Mouse (Mus musculus) forebrain, embryonic 16.5 days (tissue): ENCODE data around the gene Med10. TPM values are rescaled to one million over a fixed set of nuclear protein-coding genes. Genes with fewer than 3 reads are reported as not detected.
A peak's percentile ranks its signal among the peaks of the same experiment; 100 is the strongest.

ENCODE experiments used
- ATAC-seq: fragments of 200-750 bp; cut with Nextera tagmentation; 2 replicates; pipeline ENCODE4 v1.8.0; 2017; ENCODE audit warnings: mild to moderate bottlenecking, moderate library complexity
- H3K27ac ChIP-seq: fragments of 300-500 bp; sonication (generic); 2 replicates; pipeline ENCODE4 v1.5.1; 2014; ENCODE audit warnings: low read length, control low read depth
- H3K27me3 ChIP-seq: fragments of 300-500 bp; sonication (generic); replicated peaks from 2 replicates; pipeline ENCODE4 v1.6.1; 2014; ENCODE audit warnings: low read length; ENCODE audit not compliant: control insufficient read depth, insufficient read depth
- H3K36me3 ChIP-seq: fragments of 300-500 bp; sonication (generic); 2 replicates; pipeline ENCODE4 v1.6.1; 2014; ENCODE audit not compliant: control insufficient read depth, insufficient read depth
- H3K4me1 ChIP-seq: fragments of 300-500 bp; sonication (generic); replicated peaks from 2 replicates; pipeline ENCODE4 v1.6.1; 2014; ENCODE audit warnings: low read length; ENCODE audit not compliant: control insufficient read depth, insufficient read depth
- H3K4me2 ChIP-seq: fragments of 300-500 bp; sonication (generic); 2 replicates; pipeline ENCODE4 v1.6.1; 2014; ENCODE audit warnings: mild to moderate bottlenecking, low read length, control low read depth
- H3K4me3 ChIP-seq: fragments of 300-500 bp; sonication (generic); replicated peaks from 2 replicates; pipeline ENCODE4 v1.5.1; 2014; ENCODE audit warnings: mild to moderate bottlenecking, low read length, control low read depth
- H3K9ac ChIP-seq: fragments of 300-500 bp; sonication (generic); replicated peaks from 2 replicates; pipeline ENCODE4 v1.6.1; 2014; ENCODE audit warnings: low read depth, low read length, control low read depth
- H3K9me3 ChIP-seq: fragments of 300-500 bp; sonication (generic); 2 replicates; pipeline ENCODE4 v1.6.1; 2016; ENCODE audit warnings: low read length; ENCODE audit not compliant: control insufficient read depth
- WGBS: fragments of 180-500 bp; shearing (Covaris S2); extraction: QIAGEN DNeasy Blood & Tissue Kit; methylation state at CpG from one replicate; pipeline ENCODE4 v1.1.7; 2014; 5-methylcytosine and 5-hydroxymethylcytosine counted together
- polyA plus RNA-seq: library from polyadenylated mRNA; unstranded; fragments of >200 nt; fragmentation: Nextera tagmentation; extraction: Ambion mirVana; gene quantifications from 2 replicates; pipeline ENCODE4 v1.2.1, GENCODE M21; 2015

Med10 gene
- polyA plus RNA-seq, 1 experiment from 2014 or later, result 168 TPM

DNA sequence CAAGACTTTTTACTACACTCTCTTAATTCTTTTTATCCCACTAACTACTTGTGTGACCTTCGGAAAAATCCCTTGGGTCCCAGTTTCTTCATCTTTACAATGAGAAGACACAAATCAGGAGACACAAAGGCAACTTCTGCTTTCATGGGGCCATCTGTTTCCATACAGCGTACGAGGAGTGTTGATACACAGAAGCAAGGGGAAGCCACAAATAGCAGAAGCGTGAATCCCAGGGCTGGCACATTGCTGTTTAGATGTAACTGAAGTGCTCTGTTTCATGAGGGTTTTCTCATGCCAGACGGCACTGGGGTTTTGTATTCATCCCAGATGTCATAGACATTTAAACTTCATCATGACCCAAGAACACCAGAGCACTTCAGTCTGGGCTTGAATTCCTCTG is 13.5 kb upstream of the Med10 start:
- Histone ChIP-seq H3K9me3 (no peaks in the 10 kb centered on the region), H3K4me2 (no peak overlapping the region), H3K36me3 (no peaks in the 10 kb centered on the region), H3K27me3 (no peaks in the 10 kb centered on the region), H3K9ac (no peak overlapping the region), H3K27ac (no peak overlapping the region), H3K4me1 (peaks cover 14% of the 10 kb centered on the region), H3K4me3 (no peak overlapping the region)
- WGBS, result 77% methylated on average over 5 of the region's 5 CpGs
- ATAC-seq, result no peak

GRCm38 (mm10) chr13:69791814-69792213 is 10.4 kb upstream of the Med10 start:
- H3K27ac ChIP-seq, result peak overlapping the region; percentile 58; the same call in 1 of the 2 replicates
- H3K4me3 ChIP-seq, result no peak overlapping the region
- H3K9me3 ChIP-seq, result no peaks in the 10 kb centered on the region
- H3K36me3 ChIP-seq, result no peaks in the 10 kb centered on the region
- H3K9ac ChIP-seq, result no peak overlapping the region
- ATAC-seq, result peak; percentile 60
- no peaks in the 10 kb centered on the region for H3K27me3 ChIP-seq
- peaks cover 14% of the 10 kb centered on the region for H3K4me1 ChIP-seq
- 89% methylated on average over 1 of the region's 1 CpGs for WGBS
- H3K4me2 ChIP-seq, result no peak overlapping the region

DNA sequence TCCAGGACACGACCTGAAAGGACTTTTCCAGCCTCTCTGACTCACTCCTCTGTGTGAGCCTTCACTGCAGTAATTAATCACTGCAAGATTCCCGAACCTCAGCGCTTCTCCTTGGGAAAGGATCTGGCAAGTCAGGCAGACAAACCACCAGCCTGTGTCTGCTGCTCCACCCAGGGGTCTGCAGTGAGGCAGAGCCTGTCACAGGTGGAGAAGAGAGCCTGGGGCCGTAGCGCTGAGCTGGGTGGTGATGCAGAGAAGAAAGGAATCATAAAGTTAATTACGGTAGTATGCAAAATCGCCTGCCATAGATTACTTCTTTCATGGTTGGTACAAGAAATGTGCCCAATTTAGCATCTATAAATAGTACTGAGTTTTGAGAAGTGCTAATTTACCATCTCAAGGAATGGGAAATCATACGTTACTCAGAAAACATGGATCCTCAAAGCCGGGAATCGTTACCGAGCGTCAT is 9.6 kb upstream of the Med10 start:
- H3K9me3 ChIP-seq, result no peaks in the 10 kb centered on the region
- H3K4me1 ChIP-seq, result peaks cover 14% of the 10 kb centered on the region
- no peak overlapping the region for H3K9ac ChIP-seq
- no peaks in the 10 kb centered on the region for H3K36me3 ChIP-seq
- no peak overlapping the region for H3K4me3 ChIP-seq
- peak overlapping the region; percentile 65 for H3K27ac ChIP-seq
- H3K27me3 ChIP-seq, result no peaks in the 10 kb centered on the region
- peak overlapping the region; percentile 20 for H3K4me2 ChIP-seq
- ATAC-seq, result peak; percentile 68
- WGBS, result 36% methylated on average over 12 of the region's 12 CpGs

DNA sequence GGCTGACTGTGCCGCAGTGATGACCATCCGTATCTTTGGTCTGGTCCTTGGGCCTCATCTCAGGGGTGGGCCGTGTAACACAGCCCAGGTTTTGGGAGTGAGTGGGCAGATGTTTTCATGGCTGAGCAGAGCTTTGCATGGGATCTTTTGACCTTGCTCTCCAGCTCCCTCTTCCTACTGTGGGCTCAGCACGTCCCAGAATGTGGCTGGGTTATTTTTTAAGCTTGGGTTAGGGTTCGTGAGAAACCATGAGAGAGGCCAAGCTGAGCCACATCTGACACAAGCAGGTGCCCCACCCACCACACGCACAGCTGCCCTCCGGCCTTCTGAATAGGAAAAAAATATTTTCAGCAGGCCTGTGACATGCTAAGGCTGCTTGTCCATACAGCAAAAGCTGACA is 7.4 kb upstream of the Med10 start:
- no peaks in the 10 kb centered on the region for H3K27me3 ChIP-seq
- H3K4me2 ChIP-seq, result no peak overlapping the region
- no peak overlapping the region for H3K9ac ChIP-seq
- H3K36me3 ChIP-seq, result no peaks in the 10 kb centered on the region
- 74% methylated on average over 7 of the region's 7 CpGs for WGBS
- H3K4me1 ChIP-seq, result peaks cover 14% of the 10 kb centered on the region
- H3K4me3 ChIP-seq, result no peak overlapping the region
- no peak overlapping the region for H3K27ac ChIP-seq
- no peaks in the 10 kb centered on the region for H3K9me3 ChIP-seq
- no peak for ATAC-seq

GRCm38 (mm10) chr13:69809681-69810611 is 7.8 kb downstream of the Med10 start:
- WGBS, result under 1% methylated on average over 55 of the region's 55 CpGs
- no peak overlapping the region for H3K27ac ChIP-seq
- H3K4me2 ChIP-seq, result peak overlapping the region; percentile 82
- peak overlapping the region; percentile 78 for H3K9ac ChIP-seq
- no peaks in the 10 kb centered on the region for H3K9me3 ChIP-seq
- peak overlapping the region; percentile 72 for H3K4me3 ChIP-seq
- ATAC-seq, result peak; percentile 96
- H3K4me1 ChIP-seq, result peaks cover 13% of the 10 kb centered on the region
- peaks cover 15% of the 10 kb centered on the region for H3K36me3 ChIP-seq
- H3K27me3 ChIP-seq, result no peaks in the 10 kb centered on the region

DNA sequence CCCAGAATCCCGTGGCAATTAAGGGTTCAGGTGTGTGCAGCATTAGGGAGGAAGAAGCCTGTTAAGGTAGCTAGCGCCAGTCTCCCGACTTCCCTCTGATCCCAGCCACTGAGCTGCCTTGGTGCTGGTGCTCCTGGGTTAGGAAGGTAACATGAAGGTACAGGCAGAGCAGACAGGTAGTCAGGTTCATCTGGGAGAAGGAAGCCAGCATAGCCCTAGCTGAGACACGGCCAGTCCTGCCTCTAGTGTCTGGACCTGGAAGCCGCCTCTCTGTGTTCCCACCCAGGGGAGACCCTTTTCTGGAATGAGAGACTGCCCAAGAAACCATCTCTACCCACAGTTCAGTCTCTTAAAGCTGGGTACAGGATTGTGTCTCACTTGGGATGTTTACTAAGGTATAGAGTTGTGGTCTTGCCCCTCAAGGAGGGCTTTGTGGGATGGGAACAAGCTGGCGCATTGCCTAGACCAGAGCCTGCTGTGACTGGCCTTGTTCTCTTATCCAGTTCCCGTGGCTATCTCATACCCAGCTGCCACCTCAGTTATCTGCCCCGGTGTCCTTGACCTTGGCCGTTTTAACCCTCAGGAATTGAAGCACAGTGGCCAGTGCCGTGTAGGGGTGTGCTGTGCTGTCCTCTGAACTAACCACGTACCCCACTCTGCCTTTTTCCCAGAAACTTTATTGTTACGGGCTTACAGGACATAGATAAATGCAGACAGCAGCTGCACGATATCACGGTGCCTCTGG is 8.9 kb downstream of the Med10 start:
- Histone ChIP-seq H3K4me1 (peaks cover 13% of the 10 kb centered on the region), H3K9me3 (no peaks in the 10 kb centered on the region), H3K27ac (no peak overlapping the region), H3K36me3 (peaks cover 24% of the 10 kb centered on the region), H3K4me2 (peak overlapping the region; percentile 82), H3K9ac (no peak overlapping the region), H3K4me3 (no peak overlapping the region), H3K27me3 (no peaks in the 10 kb centered on the region)
- no peak for ATAC-seq
- WGBS, result 87% methylated on average over 14 of the region's 14 CpGs

GRCm38 (mm10) chr13:69813870-69814269 is 11.7 kb downstream of the Med10 start:
- Histone ChIP-seq H3K4me1 (peaks cover 13% of the 10 kb centered on the region), H3K27me3 (no peaks in the 10 kb centered on the region), H3K9me3 (no peaks in the 10 kb centered on the region), H3K9ac (no peak overlapping the region), H3K4me2 (no peak overlapping the region), H3K36me3 (peaks cover 27% of the 10 kb centered on the region), H3K27ac (no peak overlapping the region), H3K4me3 (no peak overlapping the region)
- 92% methylated on average over 5 of the region's 5 CpGs for WGBS
- ATAC-seq, result no peak

DNA sequence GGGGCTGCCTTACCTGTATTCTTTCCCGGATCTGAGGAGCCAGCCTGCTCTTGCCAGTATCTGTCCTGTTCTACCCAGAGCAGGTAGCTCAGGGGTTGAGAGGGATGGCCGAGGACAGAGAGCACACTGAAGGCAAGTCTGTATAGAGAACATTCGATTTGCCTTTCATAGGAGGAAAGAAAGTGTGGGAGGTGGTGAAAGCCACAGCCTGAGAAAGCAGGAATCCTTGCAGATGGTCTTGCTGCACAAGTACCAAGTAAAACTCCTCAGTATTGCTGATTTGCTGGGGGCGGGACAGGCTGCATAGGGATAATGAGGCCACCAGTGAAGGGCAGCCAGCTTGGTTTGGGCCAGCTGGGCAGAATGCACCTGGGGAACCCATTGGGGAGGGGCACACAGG is 16.1 kb downstream of the Med10 start:
- Histone ChIP-seq H3K9me3 (no peaks in the 10 kb centered on the region), H3K27ac (no peak overlapping the region), H3K4me2 (no peak overlapping the region), H3K4me3 (no peak overlapping the region), H3K27me3 (no peaks in the 10 kb centered on the region), H3K9ac (no peak overlapping the region), H3K4me1 (no peaks in the 10 kb centered on the region), H3K36me3 (peaks cover 24% of the 10 kb centered on the region)
- ATAC-seq, result no peak
- WGBS, result 83% methylated on average over 4 of the region's 4 CpGs

DNA sequence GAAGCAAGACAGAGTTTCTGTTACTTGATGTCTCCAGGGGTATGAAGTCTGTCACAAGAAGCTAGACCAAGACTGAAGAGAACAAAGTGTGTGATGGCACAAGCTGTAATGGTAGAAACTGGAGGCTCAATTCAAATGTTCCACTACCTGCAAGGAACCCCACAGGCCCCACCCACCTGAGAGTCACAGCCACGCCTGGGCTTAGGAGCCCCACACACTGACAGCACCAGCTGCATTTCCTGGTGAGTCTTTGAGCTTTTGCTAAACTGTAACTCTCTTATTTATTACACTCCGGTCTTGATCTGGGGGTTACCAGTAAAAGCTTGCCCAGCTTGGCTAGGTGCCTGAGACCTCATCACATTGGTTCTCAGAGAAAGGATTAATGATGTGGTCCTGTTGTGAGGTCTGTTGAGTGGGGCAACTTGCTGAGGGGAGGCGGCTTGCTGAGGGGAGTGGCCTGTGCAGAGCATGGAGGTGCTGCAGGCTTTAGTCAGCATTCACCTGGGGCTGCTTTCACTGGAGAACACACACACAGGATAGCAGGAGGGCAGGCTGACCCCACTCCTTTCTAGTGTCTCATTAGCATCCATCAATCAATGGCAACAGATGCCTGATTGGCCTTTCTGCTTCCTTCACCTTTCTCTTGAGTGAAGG is 19.1 kb downstream of the Med10 start:
- Histone ChIP-seq H3K4me2 (no peak overlapping the region), H3K9ac (no peak overlapping the region), H3K9me3 (no peaks in the 10 kb centered on the region), H3K27ac (no peak overlapping the region), H3K27me3 (no peaks in the 10 kb centered on the region), H3K36me3 (peaks cover 2% of the 10 kb centered on the region; the same call in 1 of the 2 replicates), H3K4me3 (no peak overlapping the region), H3K4me1 (peaks cover 5% of the 10 kb centered on the region)
- WGBS, result 45% methylated on average over 3 of the region's 3 CpGs
- no peak for ATAC-seq
